Mouse (Mus musculus) megakaryocyte, embryonic 14.5 days (primary cell): ENCODE results near the gene Arid3a.

ENCODE experiments used
- FLI1 ChIP-seq: IDR thresholded peaks from 2 replicates; pipeline ENCODE4 v1.6.1; 2012; ENCODE audit warnings: low read length, inconsistent platforms, mixed read lengths
- GATA1 ChIP-seq: IDR thresholded peaks from 3 replicates; pipeline ENCODE4 v1.6.1; 2012; ENCODE audit warnings: mixed read lengths, low read length, inconsistent platforms, borderline replicate concordance

- TF ChIP-seq GATA1 = no peak
- TF ChIP-seq FLI1 = no peak
Observed at GRCm38 (mm10) chr10:79926491-79927323, at the start of gene Arid3a.
